Mouse (Mus musculus): ENCODE measurements around the gene Tipin. TPM values are rescaled to one million over a fixed set of nuclear protein-coding genes. Genes with fewer than 3 reads are reported as not detected.
"Not testable (repeated sequence)": the region's sequence is repeated elsewhere in the genome, so short reads cannot be mapped to it uniquely, and the experiment has no call there.

Tipin gene
- polyA plus RNA-seq, 1 experiment from 2014 or later: 190 TPM

DNA sequence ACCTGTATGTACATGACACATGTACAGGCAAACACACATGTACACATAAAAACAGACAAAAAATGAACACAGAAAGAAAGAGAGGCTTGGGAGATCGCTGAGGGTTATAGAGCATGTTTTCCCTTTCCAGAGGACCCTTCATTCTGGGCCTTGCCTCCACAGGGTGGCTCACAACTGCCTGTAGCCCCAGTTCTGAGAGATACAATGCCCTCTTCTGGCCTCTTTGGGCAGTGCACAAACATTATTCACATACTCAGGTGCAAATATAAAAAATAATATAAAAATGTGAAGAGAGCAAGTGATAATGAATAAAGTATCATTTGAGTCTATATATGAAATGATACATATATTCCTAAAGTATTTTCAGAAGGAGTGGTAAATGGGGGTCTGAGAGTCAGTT lies 6.5 kb upstream of the Tipin start:
- Histone ChIP-seq H3K9me3 (no peaks in the 10 kb centered on the region), H3K36me3 (no peaks in the 10 kb centered on the region), H3K9ac (no peak overlapping the region), H3K4me3 (replicated peaks) (no peak overlapping the region), H3K4me1 (replicated peaks) (no peaks in the 10 kb centered on the region), H3K27me3 (replicated peaks) (no peaks in the 10 kb centered on the region), H3K4me2 (replicated peaks) (no peak overlapping the region), H3K27ac (no peak overlapping the region)
- 69% methylated on average over 1 of the region's 1 CpGs for WGBS
- no peak for ATAC-seq

DNA sequence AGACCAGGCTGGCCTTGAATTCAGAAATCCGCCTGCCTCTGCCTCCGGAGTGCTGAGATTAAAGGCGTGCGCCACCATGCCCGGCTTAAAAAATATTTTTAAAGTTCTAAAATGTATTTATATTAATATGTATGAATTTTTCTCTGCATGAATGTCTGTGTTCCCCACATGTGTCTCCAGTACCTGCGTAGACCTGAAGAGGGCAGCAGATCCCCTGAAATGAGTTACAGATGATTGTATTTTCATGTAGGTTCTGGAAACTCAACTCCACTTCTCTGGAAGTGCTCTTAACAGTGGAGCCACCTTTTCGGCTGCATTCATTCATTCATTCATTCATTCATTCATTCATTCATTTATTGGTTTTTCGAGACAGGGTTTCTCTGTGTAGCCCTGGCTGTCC lies 3.7 kb upstream of the Tipin start:
- no peak overlapping the region for H3K4me2 ChIP-seq (replicated peaks)
- H3K27ac ChIP-seq: no peak overlapping the region
- WGBS: 67% methylated on average over 8 of the region's 8 CpGs
- H3K36me3 ChIP-seq: no peaks in the 10 kb centered on the region
- H3K4me3 ChIP-seq (replicated peaks): no peak overlapping the region
- H3K9me3 ChIP-seq: no peaks in the 10 kb centered on the region
- H3K4me1 ChIP-seq (replicated peaks): 0 out of 2 replicates have a peak, but pooled peaks cover 4% of the 10 kb centered on the region
- ATAC-seq: no peak
- no peaks in the 10 kb centered on the region for H3K27me3 ChIP-seq (replicated peaks)
- no peak overlapping the region for H3K9ac ChIP-seq

DNA sequence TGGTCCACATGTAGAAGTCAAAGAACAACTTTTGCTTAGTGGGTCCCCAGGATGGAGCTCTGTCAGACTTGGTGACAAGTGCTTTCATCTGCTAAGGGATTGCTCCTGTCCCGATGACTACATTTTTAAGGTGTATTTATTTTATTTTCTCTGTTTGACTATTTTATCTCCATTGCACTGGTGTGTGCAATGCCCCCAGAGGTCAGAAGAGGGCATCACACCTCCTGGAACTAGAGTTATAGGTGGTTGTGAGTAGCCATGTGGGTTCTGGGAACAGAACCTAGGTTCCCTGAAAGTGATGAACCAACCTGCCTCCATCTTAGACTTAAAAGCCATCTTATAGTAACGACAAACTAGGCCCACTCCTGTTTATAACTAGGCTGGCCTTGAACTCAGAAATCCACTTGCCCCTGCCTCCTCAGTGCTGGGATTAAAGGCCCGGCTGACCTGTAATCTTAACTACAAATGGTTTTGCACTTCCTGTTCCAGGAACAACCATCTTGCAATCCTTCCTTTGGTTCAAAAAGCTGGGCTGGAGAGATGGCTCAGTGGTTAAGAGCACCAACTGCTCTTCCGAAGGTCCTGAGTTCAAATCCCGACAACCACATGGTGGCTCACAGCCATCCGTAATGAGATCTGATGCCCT lies 2.6 kb upstream of the Tipin start:
- Histone ChIP-seq H3K4me1 (replicated peaks) (0 out of 2 replicates have a peak, but pooled peaks cover 5% of the 10 kb centered on the region), H3K36me3 (no peaks in the 10 kb centered on the region), H3K27ac (no peak overlapping the region), H3K4me3 (replicated peaks) (no peak overlapping the region), H3K27me3 (replicated peaks) (no peaks in the 10 kb centered on the region), H3K9ac (no peak overlapping the region), H3K9me3 (no peaks in the 10 kb centered on the region), H3K4me2 (replicated peaks) (no peak overlapping the region)
- WGBS: 93% methylated on average over 6 of the region's 6 CpGs
- no peak for ATAC-seq

DNA sequence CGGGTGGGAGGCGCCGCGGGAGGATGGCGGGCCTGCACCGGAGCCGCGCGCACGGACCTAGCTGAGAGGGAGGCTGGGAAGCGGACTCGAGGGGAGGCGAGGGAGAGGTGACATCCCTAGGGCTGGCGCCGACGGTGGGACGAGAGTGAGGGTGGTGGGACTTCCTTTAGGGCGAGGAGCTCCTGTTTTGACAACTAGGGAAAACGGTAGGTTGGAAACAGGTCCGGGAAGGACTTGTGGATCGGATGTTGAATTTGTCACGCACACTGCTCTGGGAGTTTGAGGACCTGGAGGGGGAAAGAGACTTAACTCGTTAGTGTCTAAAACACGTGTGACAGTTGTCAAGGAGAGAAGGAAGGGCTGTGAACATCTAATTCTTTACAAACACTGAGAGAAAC lies 399 bp downstream of the Tipin start:
- peak; percentile 92 for ATAC-seq
- Histone ChIP-seq H3K27me3 (replicated peaks) (no peaks in the 10 kb centered on the region), H3K36me3 (no peaks in the 10 kb centered on the region), H3K4me2 (replicated peaks) (peak overlapping the region; percentile 65), H3K9ac (peak overlapping the region; percentile 97), H3K4me3 (replicated peaks) (peak overlapping the region; percentile 84), H3K27ac (peak overlapping the region; percentile 94), H3K9me3 (no peaks in the 10 kb centered on the region), H3K4me1 (replicated peaks) (0 out of 2 replicates have a peak, but pooled peaks cover 5% of the 10 kb centered on the region)
- WGBS: 0% methylated on average over 24 of the region's 24 CpGs

DNA sequence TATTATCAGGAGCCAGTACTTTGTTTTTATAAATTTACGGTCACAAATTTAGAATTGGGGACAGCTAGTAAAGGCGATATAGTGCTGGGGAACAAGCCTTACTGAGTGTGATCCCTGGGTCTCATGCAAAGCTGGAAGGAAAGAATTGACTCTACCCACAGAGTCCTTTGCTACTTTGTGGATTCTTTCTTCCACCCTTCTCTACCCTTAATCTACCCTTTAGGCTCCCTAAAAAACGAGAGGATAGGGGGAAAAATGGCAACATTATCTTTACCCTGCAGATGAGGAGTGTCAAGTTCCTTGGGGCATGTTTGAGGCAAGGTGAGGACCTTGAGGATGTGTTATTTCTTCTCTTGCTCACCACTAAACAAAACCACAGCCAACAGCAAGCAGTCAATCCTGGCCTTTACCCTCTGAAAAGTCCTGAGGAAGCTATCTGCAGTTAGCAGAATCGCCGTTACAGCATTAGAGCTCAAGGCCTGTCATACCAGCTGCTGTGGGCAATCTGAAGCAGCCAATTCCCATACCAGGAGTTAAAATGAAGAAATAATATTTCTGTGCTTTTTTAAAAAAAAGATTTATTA lies 1.1 kb downstream of the Tipin start:
- no peak for ATAC-seq
- Histone ChIP-seq H3K27me3 (replicated peaks) (no peaks in the 10 kb centered on the region), H3K4me3 (replicated peaks) (peak overlapping the region; percentile 84), H3K9ac (peak overlapping the region; percentile 97), H3K36me3 (no peaks in the 10 kb centered on the region), H3K9me3 (no peaks in the 10 kb centered on the region), H3K4me1 (replicated peaks) (0 out of 2 replicates have a peak, but pooled peaks cover 5% of the 10 kb centered on the region), H3K27ac (no peak overlapping the region), H3K4me2 (replicated peaks) (peak overlapping the region; percentile 65)
- WGBS: 48% methylated on average over 5 of the region's 5 CpGs

GRCm38 (mm10) chr9:64303086-64303485 lies 21.7 kb downstream of the Tipin start:
- not testable (repeated sequence) for H3K4me2 ChIP-seq (replicated peaks); H3K9me3 ChIP-seq; H3K9ac ChIP-seq; H3K27ac ChIP-seq; H3K4me3 ChIP-seq (replicated peaks); ATAC-seq; H3K27me3 ChIP-seq (replicated peaks); H3K4me1 ChIP-seq (replicated peaks)
- peaks cover 22% of the 10 kb centered on the region for H3K36me3 ChIP-seq
- WGBS: 91% methylated on average over 4 of the region's 4 CpGs

DNA sequence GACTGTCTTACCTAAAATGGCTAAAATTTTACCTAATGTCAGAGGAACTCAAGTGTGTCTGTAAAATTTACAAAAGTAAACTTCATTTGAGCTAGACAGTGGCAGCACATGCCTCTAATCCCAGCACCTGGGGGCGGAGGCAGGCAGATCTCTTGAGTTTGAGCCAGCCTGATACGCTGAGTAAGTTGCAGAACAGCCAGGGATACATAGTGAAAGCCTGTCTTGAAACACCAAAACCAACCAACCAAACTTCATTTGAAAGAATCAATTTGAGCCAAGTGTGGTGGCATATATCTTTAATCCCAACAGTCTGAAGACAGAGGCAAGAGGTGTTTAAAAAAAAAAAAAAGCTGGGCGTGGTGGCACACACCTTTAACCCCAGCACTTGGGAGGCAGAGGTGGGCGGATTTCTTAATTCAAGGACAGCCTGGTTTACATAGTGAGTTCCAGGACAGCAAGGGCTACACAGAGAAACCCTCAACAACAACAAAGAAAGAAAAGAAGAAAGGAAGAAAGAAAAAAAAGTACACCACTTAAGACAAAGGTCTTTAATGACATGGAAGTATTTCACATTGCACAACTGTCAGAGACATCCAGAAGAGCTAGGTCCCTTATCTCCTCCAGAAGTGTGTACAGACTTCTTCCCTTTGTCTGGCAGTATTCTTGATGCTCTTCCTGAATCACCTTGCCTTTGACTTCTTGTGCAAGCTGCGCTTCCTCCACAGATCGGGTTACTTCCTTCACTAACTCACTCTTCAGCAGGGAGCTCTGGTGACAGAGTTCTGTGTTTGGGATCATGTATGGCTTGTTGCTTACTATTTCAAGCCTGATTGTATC lies 25.3 kb downstream of the Tipin start:
- Histone ChIP-seq H3K4me1 (replicated peaks) (no peaks in the 10 kb centered on the region), H3K4me2 (replicated peaks) (no peak overlapping the region), H3K9me3 (no peaks in the 10 kb centered on the region), H3K9ac (no peak overlapping the region), H3K27me3 (replicated peaks) (no peaks in the 10 kb centered on the region), H3K36me3 (peaks cover 17% of the 10 kb centered on the region), H3K27ac (no peak overlapping the region), H3K4me3 (replicated peaks) (no peak overlapping the region)
- ATAC-seq: no peak
- WGBS: 78% methylated on average over 6 of the region's 6 CpGs

DNA sequence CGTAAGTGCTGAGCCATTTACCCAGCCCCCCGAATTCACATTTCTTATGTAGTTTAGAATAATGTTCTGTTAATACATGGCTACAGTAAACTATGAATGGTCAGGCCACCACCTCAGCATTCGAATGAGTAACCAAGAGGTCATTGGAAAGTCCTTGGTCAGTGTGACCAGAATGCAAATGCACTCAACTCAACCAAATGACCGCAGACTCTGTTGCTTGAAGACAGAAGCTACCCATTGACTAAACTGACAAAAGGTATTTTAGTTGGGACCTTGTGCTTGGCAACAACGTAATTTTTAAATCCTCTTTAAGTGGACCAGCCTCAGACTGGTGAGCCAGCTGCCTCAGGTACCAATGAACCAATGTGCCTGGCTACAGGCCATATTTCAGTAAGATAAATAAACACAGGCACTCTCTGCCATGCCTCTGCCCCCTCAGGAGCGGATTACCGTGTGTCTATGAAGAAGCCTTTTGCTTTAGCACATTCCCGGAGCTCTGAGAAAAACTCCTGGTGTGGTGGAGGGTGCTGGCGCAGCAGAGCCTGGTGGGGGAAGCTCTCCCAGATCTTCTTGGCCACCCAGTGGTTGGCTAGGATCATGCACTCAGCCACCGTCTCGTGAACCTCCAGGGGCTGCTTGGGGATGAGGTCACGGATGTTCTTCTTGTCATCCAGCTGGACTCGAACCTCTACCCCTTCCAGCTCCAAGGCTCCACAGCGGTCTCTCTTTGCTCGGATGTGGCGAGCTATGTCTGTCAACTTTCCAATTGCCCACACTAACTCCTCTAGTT lies 29.8 kb downstream of the Tipin start:
- Histone ChIP-seq H3K4me3 (replicated peaks) (no peak overlapping the region), H3K9me3 (no peaks in the 10 kb centered on the region), H3K4me1 (replicated peaks) (no peaks in the 10 kb centered on the region), H3K36me3 (peaks cover 20% of the 10 kb centered on the region), H3K4me2 (replicated peaks) (no peak overlapping the region), H3K27ac (no peak overlapping the region), H3K27me3 (replicated peaks) (no peaks in the 10 kb centered on the region), H3K9ac (no peak overlapping the region)
- 64% methylated on average over 16 of the region's 16 CpGs for WGBS
- ATAC-seq: no peak

DNA sequence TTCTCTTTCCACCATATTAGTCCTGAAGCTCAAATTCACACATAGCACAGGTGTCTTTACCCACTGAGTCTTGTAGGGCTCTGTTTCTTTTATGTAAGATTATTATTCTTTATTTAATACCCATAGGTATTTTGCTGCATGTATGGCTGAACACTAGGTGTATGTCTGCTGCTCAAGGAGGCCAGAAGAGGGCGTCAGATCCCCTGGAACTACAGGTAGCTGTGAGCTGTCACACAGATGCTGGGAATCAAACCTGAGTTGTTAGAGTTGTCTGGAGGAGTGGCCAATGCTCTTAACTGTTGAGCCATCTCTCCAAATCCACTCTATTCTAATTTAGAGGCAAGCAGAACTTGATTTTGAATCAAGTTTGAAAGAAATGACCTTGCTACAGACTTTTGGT lies 30.7 kb downstream of the Tipin start:
- Histone ChIP-seq H3K9me3 (no peaks in the 10 kb centered on the region), H3K4me2 (replicated peaks) (no peak overlapping the region), H3K9ac (no peak overlapping the region), H3K27ac (no peak overlapping the region), H3K4me1 (replicated peaks) (no peaks in the 10 kb centered on the region), H3K36me3 (peaks cover 13% of the 10 kb centered on the region), H3K4me3 (replicated peaks) (no peak overlapping the region), H3K27me3 (replicated peaks) (no peaks in the 10 kb centered on the region)
- no peak for ATAC-seq
- WGBS: 43% methylated on average over 1 of the region's 1 CpGs

DNA sequence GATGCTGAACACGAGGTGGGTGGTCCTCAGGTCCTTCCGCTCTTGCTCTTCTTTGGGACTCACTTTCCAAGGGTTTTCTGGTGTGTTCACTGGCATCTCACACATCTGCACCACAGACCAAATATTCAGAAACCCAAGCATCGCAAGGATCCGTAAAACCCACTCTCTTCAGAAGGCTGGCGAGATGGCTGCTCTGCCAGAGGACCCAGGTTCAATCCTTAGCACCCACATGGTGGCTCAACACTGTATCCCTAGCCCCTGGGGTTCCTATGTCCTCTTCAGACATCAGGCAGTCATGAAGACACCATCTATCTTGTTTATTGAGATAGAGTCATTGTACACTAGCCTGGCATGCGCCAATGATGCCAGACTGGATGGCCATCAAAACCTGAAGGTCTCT lies 33.3 kb downstream of the Tipin start:
- no peak for ATAC-seq
- Histone ChIP-seq H3K4me2 (replicated peaks) (no peak overlapping the region), H3K4me3 (replicated peaks) (no peak overlapping the region), H3K27me3 (replicated peaks) (no peaks in the 10 kb centered on the region), H3K4me1 (replicated peaks) (no peaks in the 10 kb centered on the region), H3K9ac (no peak overlapping the region), H3K9me3 (no peaks in the 10 kb centered on the region), H3K36me3 (peaks cover 18% of the 10 kb centered on the region), H3K27ac (no peak overlapping the region)
- WGBS: 94% methylated on average over 6 of the region's 6 CpGs

GRCm38 (mm10) chr9:64316986-64317385 lies 35.6 kb downstream of the Tipin start:
- no peaks in the 10 kb centered on the region for H3K27me3 ChIP-seq (replicated peaks)
- H3K4me3 ChIP-seq (replicated peaks): no peak overlapping the region
- no peak overlapping the region for H3K9ac ChIP-seq
- no peak overlapping the region for H3K4me2 ChIP-seq (replicated peaks)
- peaks cover 22% of the 10 kb centered on the region for H3K36me3 ChIP-seq
- no peak overlapping the region for H3K27ac ChIP-seq
- 98% methylated on average over 5 of the region's 5 CpGs for WGBS
- ATAC-seq: no peak
- no peaks in the 10 kb centered on the region for H3K4me1 ChIP-seq (replicated peaks)
- H3K9me3 ChIP-seq: no peaks in the 10 kb centered on the region

GRCm38 (mm10) chr9:64323976-64324375 lies 42.6 kb downstream of the Tipin start:
- WGBS: 93% methylated on average over 7 of the region's 7 CpGs
- Histone ChIP-seq H3K9ac (no peak overlapping the region), H3K36me3 (peaks cover 18% of the 10 kb centered on the region), H3K9me3 (no peaks in the 10 kb centered on the region), H3K4me3 (replicated peaks) (no peak overlapping the region), H3K27ac (no peak overlapping the region), H3K4me2 (replicated peaks) (no peak overlapping the region), H3K4me1 (replicated peaks) (no peaks in the 10 kb centered on the region), H3K27me3 (replicated peaks) (no peaks in the 10 kb centered on the region)
- ATAC-seq: no peak

Data from intestine, embryonic 15.5 days (tissue).